Mouse (Mus musculus): ENCODE measurements around the gene Zfp646.

DNA sequence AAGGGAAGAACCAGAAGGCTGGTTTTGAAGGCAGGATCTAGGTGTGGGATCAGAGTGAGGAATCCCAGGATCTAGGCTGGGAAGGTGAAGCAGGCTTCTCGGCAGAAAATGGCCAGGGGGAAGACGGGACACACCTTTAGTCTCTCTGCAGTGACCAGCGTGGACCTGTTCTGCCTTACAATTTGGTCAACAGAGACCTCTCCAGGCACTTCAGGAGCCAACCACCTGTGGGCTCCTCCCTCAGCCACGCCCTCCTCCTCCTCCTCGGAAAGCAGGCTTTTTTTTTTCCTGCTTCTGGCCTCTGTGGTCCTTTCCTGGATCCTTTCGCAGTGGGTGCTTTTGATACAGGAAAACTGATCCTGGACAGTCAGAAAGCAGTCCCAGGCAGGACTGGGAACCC is 53.9 kb downstream of the Zfp646 start, which contains the start of gene Prss8:
- no peak for TF ChIP-seq TAL1 (conservative IDR thresholded peaks at IDR 0.05; ENCODE audit: low read depth, low read length)
- no peak for TF ChIP-seq CTCF (IDR thresholded peaks at IDR 0.05; ENCODE audit: low read depth, low read length)
- TF ChIP-seq GATA1 (IDR thresholded peaks at IDR 0.05; ENCODE audit: borderline replicate concordance, low read length) = no peak

Measured in G1E (cell line).